Mouse (Mus musculus): ENCODE results near the gene Gm44503.

GRCm38 (mm10) chr9:72996806-72997205 lies 38.2 kb downstream of the Gm44503 start:
- no peak for TF ChIP-seq CTCF (IDR thresholded peaks at IDR 0.05; ENCODE audit: low read depth, low read length)
- no peak for TF ChIP-seq POLR2A (IDR thresholded peaks at IDR 0.05; ENCODE audit: extremely low read depth, insufficient read depth, low read length)
